In genomic region chr9:7961366-7962160, GRCm38 (mm10) we compare ENCODE assay signal across 8 mouse cellular contexts. TPM values are rescaled to one million over a fixed set of nuclear protein-coding genes. Genes with fewer than 3 reads are reported as not detected.
DNase-seq lines count a peak whose midpoint lies in the region; ATAC-seq and TF ChIP-seq lines count a peak whose summit lies in the region.

No protein-coding gene starts in this region.

- H3K4me3 ChIP-seq in forebrain, embryonic 10.5 days: no peak overlapping the region
- no peak overlapping the region for H3K4me3 ChIP-seq in hindbrain, embryonic 14.5 days (replicated peaks; ENCODE audit: low read length)
- no peak overlapping the region for H3K4me3 ChIP-seq in lung, postnatal 0 days (ENCODE audit: low read depth, low read length)

- peaks cover 56% of the 10 kb centered on the region for H3K4me1 ChIP-seq in forebrain, embryonic 10.5 days
- peaks cover 23% of the 10 kb centered on the region for H3K4me1 ChIP-seq in hindbrain, embryonic 14.5 days (replicated peaks; ENCODE audit: control insufficient read depth, insufficient read depth, low read length)
- peaks cover 3% of the 10 kb centered on the region; the same call in 1 of the 2 replicates for H3K4me1 ChIP-seq in lung, postnatal 0 days (ENCODE audit: insufficient read depth, low read depth, low read length)

- H3K9ac ChIP-seq in hindbrain, embryonic 14.5 days: 0 out of 2 replicates have a peak overlapping the region, but pooled peaks have one; percentile 20
- H3K9ac ChIP-seq in lung, postnatal 0 days (replicated peaks; ENCODE audit: low read depth): no peak overlapping the region

- DNase-seq in adrenal gland, adult (ENCODE audit: inconsistent age in 2 of 2, low spot score in 1 of 2): peak; percentile 33 to 82
- DNase-seq in adrenal gland, postnatal 4 days (ENCODE audit: low spot score in 2 of 2): no peak
- DNase-seq in ES-CJ7 (ENCODE audit: low read depth, low spot score): peak; percentile 25
- peak; percentile 48 for DNase-seq in forebrain, embryonic 10.5 days (ENCODE audit: extremely low spot score, low spot score)
- DNase-seq in hindbrain, embryonic 14.5 days (ENCODE audit: low spot score): peak; percentile 62
- peak; percentile 76 for DNase-seq in lung, postnatal 0 days (ENCODE audit: low spot score)
- DNase-seq in left cerebral cortex, adult 9 months (ENCODE audit: low spot score in 2 of 2): no peak

- H3K27ac ChIP-seq in forebrain, embryonic 10.5 days: peak overlapping the region; percentile 71
- H3K27ac ChIP-seq in hindbrain, embryonic 14.5 days: peak overlapping the region; percentile 74
- H3K27ac ChIP-seq in lung, postnatal 0 days (ENCODE audit: low read length): peak overlapping the region; percentile 61; the same call in 1 of the 2 replicates

- peaks cover 75% of the 10 kb centered on the region for H3K36me3 ChIP-seq in forebrain, embryonic 10.5 days (replicated peaks)
- H3K36me3 ChIP-seq in hindbrain, embryonic 14.5 days (replicated peaks; ENCODE audit: control insufficient read depth, insufficient read depth): no peaks in the 10 kb centered on the region
- no peaks in the 10 kb centered on the region for H3K36me3 ChIP-seq in lung, postnatal 0 days (ENCODE audit: insufficient read depth, low read length)

- peak overlapping the region; percentile 19 for H3K4me2 ChIP-seq in hindbrain, embryonic 14.5 days (replicated peaks)
- no peak overlapping the region for H3K4me2 ChIP-seq in lung, postnatal 0 days (replicated peaks; ENCODE audit: low read depth, low read length)

- TF ChIP-seq EP300 in lung, postnatal 0 days (IDR thresholded peaks at IDR 0.05): no peak

- no peaks in the 10 kb centered on the region for H3K9me3 ChIP-seq in forebrain, embryonic 10.5 days
- no peaks in the 10 kb centered on the region for H3K9me3 ChIP-seq in hindbrain, embryonic 14.5 days (ENCODE audit: control insufficient read depth, low read length)
- H3K9me3 ChIP-seq in lung, postnatal 0 days (ENCODE audit: low read length): no peaks in the 10 kb centered on the region

- no peak for TF ChIP-seq CTCF in lung, postnatal 0 days (IDR thresholded peaks at IDR 0.05)

- no peaks in the 10 kb centered on the region for H3K27me3 ChIP-seq in forebrain, embryonic 10.5 days (ENCODE audit: poor library complexity, severe bottlenecking)
- no peaks in the 10 kb centered on the region for H3K27me3 ChIP-seq in hindbrain, embryonic 14.5 days (ENCODE audit: control insufficient read depth, insufficient read depth, low read length)
- no peaks in the 10 kb centered on the region for H3K27me3 ChIP-seq in lung, postnatal 0 days (replicated peaks; ENCODE audit: insufficient read depth, low read length)

- WGBS in forebrain, embryonic 10.5 days: 48% methylated on average over 21 of the region's 21 CpGs
- WGBS in hindbrain, embryonic 14.5 days: 29% methylated on average over 21 of the region's 21 CpGs
- WGBS in lung, postnatal 0 days: 40% methylated on average over 21 of the region's 21 CpGs

- peak; percentile 26; the same call in 1 of the 2 replicates for ATAC-seq in hindbrain, embryonic 14.5 days (ENCODE audit: low FRiP score)
- no peak for ATAC-seq in lung, postnatal 0 days
- ATAC-seq in erythroblast, adult 5-6 weeks (replicated peaks; ENCODE audit: low FRiP score, poor library complexity, severe bottlenecking): no peak

RNA-seq across cellular contexts. Expression of gene Yap1, which starts 42.8 kb away (rescaled TPM):
- total RNA-seq in adrenal gland, postnatal 4 days (2021): 10 to 100 TPM; 96.3 to 98.0 TPM
- 34.5 and 36.8 TPM in 2 replicates for polyA plus RNA-seq in forebrain, embryonic 10.5 days (2016; fragmentation: Nextera tagmentation; extraction: Ambion mirVana)
- 9.5 and 10.1 TPM in 2 replicates for polyA plus RNA-seq in hindbrain, embryonic 14.5 days (2014; fragmentation: Nextera tagmentation; extraction: Ambion mirVana)
- 17.0 and 19.0 TPM in 2 replicates for polyA plus RNA-seq in lung, postnatal 0 days (2015; fragmentation: Nextera tagmentation; extraction: Ambion mirVana)
- total RNA-seq in erythroblast, adult 5-6 weeks (2015; ENCODE audit: low replicate concordance): not detected in 2 replicates
- not detected in 2 replicates for total RNA-seq in erythroblast, adult 5-6 weeks (2017; ENCODE audit: low replicate concordance)

Comparison
In these comparisons a context has a peak if more than half of its experiments do, and no peak if none do; other contexts are left out.
1. DNase-seq: peak in adrenal gland, adult (2 of 2), ES-CJ7 (single experiment), forebrain, embryonic 10.5 days (single experiment), hindbrain, embryonic 14.5 days (single experiment) and lung, postnatal 0 days (single experiment); none in adrenal gland, postnatal 4 days (0 of 2) and left cerebral cortex, adult 9 months (0 of 2).
2. Peak in every context shown above with its lines, with median percentiles within 50 percentile points of each other: H3K27ac ChIP-seq.